Mouse (Mus musculus): Measurements from ENCODE around the gene Gm11437.

DNA sequence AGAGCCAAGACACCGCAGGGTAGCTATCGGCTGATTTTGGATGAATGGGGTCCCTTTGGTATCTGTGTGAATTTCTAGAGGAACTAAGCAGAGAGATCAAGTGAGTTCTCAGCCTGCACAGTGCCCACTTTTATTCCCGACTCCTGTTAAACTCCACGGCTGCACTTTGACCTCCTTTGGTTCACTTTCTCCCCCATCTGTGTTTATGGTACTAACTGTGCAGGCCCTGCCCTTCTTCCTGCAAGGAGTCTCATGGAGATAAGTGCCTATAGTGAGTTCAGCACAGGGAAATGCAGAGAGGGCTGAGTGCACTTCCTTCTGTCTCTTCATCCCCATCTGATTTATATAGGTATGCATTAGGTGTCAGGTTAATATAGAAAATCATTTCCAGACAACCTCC, 2.7 kb downstream of the Gm11437 start:
- TF ChIP-seq MAFK (IDR thresholded peaks at IDR 0.05; ENCODE audit: insufficient read depth, low read depth, low read length): no peak
- no peak for TF ChIP-seq HCFC1 (IDR thresholded peaks at IDR 0.05; ENCODE audit: borderline replicate concordance, insufficient read depth, low read length)
- no peak for TF ChIP-seq CHD2 (IDR thresholded peaks at IDR 0.05; ENCODE audit: low read depth, low read length)
- no peak for TF ChIP-seq ZNF384 (IDR thresholded peaks at IDR 0.05; ENCODE audit: low read depth, low read length)
- TF ChIP-seq ZC3H11A (IDR thresholded peaks at IDR 0.05; ENCODE audit: borderline replicate concordance, low read depth, low read length): no peak

All from ES-E14 (cell line).